Mouse (Mus musculus) lung, postnatal 0 days (tissue): ENCODE data around the gene Mettl14.

Experiments
- CTCF ChIP-seq: IDR thresholded peaks from 2 replicates; pipeline ENCODE4 v1.5.1; 2016; ENCODE audit warnings: antibody characterized with exemption, mild to moderate bottlenecking
- EP300 ChIP-seq: IDR thresholded peaks from 2 replicates; pipeline ENCODE4 v1.6.1; 2016; ENCODE audit warnings: antibody characterized with exemption, mild to moderate bottlenecking, control low read depth

DNA sequence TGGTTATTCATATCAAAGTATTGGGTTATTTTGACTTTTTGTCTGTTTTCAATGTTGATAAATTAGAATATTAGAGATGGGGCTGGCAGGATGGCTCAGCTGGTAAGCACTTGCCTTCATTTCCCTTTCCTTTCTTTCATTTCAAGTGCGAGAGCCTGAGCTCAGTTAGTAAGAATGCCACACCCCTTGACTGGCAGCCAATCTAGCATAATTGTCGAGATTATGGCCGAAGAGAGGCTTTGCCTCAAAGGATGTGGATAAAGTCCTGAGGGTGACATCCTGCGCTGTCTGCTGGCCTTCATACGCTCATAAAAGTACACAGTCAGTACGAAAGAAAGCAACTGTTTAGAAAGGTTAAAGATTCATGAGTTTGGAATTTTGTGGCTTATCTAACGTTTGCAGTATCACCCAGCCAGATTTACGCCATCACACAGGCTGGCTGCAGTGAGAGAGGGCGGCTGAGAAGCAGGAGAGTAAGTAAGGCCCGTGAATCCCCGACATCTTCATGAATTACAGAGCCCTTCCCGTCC, 47.2 kb downstream of the Mettl14 start:
- TF ChIP-seq CTCF = no peak
- TF ChIP-seq EP300 = no peak
